Mouse (Mus musculus): Measurements from ENCODE around the gene Cep164.
"Not testable (repeated sequence)": the region's sequence is repeated elsewhere in the genome, so short reads cannot be mapped to it uniquely, and the experiment has no call there.

Cep164 gene

DNA sequence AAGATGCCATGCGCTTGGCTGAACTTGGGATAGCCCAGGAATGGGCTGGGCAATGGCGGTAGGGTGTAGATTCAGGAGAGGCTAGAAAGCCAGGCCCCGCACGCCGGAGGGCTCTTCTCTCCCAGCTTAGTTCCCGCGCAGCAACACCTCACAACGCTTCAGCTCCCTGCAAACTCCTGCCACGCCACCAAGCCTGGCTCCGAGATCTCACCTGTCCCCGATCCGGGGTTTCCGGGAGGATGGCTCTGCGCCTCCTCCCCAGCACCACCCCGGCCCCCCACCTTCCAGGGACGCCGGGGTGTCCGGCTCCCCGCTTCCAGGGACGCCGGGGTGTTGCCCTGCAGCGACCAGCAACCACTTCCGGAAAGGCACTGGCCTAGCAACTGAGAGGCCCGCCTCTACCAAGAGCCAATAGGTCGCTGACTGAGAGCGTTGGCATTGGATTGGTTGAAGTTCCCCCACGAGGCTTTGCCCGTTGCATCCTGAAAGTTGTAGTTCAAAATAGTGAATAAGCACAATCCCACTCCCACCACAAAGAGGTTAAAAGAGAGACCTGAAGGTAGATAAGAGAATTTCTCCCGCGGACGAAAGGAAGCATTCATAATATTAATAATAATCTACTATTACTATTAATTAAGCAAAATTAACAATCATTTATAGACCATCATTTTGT is at the start of gene Cep164:
Cep164 (minus strand) TSS at position 401 of the 673 bp plus-strand sequence.
- peak; percentile 89 for DNase-seq (ENCODE audit: low read depth, low spot score)

DNA sequence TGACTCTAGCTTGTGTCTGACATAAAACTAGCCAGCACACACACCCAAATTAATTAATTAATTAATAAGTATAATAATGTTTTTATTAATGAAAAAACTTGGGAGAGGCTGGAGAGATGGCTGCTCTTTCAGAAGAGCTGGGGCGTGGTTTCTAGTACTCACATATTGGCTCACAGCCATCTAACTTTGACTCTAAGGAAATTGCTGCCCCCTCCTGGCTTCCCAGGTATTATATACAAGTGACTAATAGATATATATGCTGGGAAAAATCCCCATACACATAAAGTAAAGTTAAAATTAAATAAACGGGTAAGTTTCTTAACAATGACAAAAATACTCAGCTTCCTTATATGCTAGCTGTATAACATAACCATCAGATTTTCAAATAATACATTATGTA is 49.4 kb upstream of the Cep164 start:
- no peak for DNase-seq (ENCODE audit: low read depth, low spot score)

DNA sequence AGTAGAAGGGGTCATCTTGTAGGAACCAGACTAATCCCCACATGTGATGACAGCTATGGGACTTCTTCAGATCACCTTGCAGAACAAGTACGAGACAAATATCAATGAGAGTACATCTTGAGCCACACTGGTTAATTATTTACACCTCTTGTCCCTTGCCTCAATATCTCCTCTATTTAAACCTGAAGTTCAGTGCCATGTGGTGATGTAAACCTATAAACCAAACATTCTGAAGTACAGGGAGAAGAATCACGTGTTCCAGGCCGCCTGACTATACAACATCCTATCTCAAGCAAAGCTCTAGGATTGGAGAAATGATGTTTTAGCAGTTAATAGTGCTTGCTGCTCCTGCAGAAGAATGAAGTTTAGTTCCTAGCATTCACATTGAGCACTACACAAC is 41.8 kb upstream of the Cep164 start:
- no peak for DNase-seq (ENCODE audit: low read depth, low spot score)

DNA sequence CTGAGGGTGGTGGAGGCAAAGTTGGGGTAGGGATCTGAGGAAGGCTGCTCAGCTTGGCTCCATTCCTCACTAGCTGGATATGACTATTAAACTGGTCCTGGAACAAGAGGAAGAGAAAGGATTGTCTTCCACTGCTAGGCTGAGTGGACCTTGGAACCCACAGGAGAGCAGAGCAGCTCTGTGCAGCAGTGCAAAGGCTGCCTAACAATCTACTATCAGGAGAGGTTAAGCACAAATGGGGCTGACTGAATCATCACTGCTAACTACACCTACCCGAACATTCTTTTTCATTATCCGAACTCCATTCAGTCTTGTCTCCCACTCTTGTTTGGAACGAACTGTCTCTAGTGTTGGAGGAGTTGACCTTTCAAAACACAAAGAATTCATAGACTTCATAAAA is 40.7 kb upstream of the Cep164 start:
- no peak for DNase-seq (ENCODE audit: low read depth, low spot score)

DNA sequence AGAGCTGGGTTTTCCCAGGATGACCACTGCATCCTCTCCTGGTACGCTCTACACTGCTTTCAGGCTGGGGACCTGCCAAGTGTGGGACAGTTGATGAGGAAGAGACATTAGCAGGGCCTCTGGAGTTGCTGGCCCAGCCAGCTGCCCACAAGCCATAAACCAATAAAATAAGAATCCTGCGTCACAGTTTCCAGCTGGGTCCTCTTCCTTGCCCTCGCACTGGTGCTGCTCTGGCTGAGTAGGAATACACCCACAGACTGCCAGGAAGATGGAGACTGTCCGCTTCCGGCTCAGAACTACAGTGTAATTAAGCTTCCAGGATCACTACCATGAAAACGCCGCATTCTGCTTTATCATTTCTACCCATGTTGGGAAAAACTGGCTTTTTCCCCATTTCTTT is 33.3 kb upstream of the Cep164 start:
- no peak for DNase-seq (ENCODE audit: low read depth, low spot score)

DNA sequence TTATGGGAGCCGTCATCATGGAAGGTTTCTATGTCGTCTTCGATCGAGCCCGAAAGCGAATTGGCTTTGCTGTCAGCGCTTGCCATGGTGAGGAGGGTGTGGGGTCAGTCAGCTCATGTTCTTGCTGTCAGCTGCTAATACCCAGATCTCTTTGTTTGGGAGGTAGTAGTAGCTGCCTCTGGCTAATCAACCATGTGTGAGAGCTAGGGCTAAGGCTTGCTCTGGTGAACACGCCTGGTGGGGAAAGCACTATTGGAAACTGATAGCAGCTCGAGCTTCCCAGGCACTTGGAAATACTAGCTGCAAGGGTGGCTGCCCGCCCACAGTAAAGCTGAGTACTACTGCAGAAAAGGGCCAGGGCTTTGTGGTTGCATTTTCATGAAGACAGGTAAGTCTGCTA is 30.9 kb upstream of the Cep164 start:
- no peak for DNase-seq (ENCODE audit: low read depth, low spot score)

DNA sequence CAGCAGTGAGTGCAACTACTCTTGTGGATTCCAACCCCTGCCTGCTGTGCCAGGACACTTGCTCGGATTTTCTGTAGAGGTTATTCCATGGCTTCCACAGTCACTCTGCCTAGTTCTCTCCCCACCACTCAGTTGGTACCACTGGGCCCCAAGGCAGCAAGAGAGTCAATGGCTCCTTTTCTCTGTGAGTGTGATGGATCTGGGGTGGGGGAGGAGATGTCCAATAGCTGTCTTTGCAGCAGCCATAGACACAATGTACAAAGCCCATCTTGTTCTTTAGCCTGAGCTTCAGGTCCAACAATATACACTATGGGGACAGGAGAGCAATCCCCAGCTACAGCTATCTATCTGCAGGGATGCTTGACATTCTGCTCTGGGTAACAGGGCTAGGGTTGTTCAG is 25.6 kb upstream of the Cep164 start:
- no peak for DNase-seq (ENCODE audit: low read depth, low spot score)

DNA sequence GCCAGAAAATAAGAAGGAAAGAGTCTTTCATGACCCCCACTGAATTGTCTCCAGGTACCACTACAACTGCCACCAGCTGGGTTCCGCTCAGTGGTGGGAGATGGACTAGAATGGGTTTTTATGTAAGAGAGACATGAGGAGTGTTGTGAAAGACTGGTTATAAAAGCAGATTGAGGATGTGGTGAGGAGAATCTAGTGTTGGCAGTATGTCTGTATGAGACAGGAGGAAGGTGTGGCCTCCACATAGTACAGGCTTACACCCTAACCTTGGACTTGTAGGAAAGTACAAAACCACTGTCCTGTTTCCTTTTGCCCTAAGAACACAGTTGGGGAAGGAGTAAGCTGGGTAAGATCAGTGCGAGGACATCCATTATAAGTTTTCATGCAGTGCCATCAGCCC is 25.2 kb upstream of the Cep164 start:
- DNase-seq (ENCODE audit: low read depth, low spot score) = no peak

DNA sequence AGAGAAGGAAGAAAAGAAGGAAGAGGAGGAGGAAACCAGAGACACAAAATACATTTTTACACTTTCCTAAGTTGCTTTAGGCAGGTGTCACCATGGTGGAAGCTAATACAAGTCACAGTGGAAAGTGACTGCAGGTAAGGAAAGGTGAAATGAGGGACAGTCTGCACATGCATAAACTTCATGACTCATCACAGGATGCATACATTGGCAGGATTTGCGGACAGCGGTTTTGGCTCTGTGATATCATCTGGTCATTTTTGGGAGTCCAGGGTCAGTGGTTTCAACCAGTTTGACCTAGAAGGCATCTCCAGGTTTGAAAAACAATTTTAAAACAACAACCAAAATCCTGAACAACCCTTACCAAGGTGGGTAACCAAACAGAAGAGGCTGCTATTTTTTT is 23.3 kb upstream of the Cep164 start:
- no peak for DNase-seq (ENCODE audit: low read depth, low spot score)

DNA sequence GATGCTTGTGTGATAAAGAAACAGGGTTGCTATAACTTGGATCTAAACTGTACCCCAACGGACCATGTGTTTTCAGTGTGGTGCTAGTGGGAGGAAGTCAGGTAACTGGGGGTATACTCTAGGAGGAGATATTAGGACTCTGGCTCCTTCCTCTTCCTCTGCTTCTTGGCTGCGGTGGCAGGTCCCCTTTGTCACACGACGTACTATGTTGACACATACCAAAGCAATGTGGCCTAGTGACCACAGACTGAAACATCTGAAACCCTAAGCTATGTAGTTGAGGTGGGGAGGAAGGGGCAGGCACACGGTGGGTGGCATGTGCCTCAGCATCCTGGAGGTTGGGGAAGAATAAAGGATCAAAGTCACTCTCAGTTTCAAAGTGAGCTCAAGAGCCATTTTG is 22.8 kb upstream of the Cep164 start:
- DNase-seq (ENCODE audit: low read depth, low spot score) = no peak

DNA sequence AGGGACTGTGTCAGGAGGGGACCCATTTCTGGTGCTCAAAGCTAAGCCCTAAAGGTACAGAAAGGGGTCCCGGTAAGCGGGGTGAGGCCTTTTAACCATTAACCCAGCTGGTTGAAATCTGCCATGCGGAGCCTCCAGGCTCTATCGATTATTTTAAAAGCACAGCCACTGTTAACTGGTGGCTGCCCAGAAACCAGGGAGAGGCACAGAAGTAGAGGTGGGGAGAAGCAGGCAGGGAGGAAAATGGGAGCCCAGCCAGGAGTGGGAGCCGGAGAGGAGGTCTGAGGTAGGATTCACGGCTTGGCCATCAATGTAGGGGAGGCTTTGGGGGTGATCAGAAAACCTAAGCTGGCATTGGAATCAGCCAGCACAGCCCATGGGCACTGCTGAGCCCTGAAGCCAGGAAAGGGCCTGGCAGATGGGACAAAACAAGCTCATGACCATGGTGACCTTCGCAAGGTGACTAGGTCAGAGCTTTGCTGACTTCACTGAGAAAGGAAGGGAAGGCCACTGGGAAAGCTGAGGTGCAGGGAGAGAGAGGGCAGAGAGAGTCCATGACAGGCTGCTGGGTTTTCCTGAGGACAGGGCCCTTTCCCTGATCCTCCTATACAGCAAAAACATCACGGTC is 22.2 kb upstream of the Cep164 start:
- DNase-seq (ENCODE audit: low read depth, low spot score) = no peak

DNA sequence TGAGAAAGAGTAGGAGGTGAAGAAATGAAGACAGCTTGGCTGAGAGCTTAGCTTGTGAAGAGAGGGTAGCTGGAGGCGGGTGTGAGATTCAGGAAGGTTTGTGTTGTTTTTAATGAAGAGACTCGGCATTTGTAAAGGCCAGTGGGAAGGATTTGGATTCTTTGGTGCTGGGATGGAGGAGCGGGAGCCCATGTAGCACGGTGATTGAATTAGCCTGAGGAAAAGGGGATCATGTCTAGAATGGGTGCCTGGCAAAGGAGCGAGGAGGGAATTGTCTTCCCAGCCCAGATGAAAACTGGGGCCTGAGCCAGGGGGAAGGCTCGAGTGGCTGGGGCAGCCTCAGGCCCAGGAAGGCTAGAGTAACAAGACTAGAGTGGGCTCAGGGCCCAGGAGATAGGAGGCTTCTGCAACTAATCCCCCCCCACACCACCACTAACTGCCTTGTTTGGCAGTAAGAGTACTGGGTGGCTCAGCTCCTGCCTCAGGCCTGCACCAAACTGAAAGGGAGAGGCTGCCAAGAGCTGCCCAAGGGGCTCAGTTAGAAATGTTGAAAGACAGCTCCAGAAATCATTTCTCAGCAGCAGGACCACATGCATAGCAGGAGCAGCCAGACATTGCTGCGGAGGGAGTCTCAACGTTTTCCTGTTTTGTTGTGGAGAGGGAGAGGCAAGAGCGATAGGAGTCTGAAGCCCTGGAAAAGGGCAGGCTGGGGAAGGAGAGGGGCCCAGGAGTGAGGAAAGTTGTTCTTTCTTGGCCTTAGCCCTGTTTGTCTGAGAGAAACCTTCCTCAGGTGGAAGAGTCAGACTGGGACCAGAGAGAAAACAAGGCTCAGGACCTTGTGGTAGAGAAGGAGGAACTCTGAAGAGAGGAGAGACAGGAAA is 21.3 kb upstream of the Cep164 start:
- DNase-seq (ENCODE audit: low read depth, low spot score) = no peak

DNA sequence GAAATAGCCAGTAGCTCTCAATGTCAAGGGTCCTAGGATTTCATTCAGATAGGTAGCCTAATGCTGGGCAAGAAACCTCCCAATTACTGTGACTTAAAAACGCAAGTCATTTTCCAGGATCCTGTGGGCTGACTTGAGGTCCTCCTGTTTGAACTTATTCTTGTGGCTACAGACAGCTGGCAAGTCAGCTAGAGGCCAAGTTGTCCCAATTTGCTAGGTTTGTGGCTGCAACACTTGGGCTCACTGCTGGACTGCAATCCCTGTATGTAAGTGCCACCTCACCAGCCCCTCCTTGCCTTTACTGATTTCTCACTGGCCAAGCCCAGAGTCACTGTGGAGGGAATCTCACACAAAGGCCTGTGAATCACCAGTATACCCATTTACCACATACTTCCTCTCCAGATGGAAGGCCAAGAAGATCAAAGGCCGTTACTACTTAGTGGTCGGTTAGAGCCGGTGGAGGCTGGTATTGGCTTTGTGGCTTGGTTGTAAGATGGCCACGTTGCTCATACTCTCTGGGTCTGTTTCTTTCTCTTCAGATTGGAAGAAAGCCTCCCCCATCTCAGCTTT is 18.5 kb upstream of the Cep164 start:
- DNase-seq (ENCODE audit: low read depth, low spot score) = no peak

DNA sequence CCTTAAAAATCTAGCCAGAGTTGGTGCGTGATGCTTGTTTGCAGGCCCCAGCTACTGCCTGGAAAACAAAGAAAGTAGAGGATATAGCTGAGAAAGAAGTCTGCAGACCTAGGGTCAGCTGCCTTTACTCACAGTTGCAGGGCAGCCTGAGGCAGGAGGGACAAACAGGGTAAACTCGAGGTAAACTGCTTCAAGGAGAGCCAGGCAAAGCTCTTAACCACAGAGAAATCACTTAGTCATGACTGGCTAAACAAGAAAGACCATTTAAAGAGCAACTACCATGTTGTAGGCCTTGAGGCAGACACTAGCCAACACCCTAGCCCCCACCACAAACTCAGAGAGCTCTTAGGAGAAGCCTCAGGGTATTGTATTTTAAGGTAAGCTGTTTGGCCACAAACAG is 17.7 kb upstream of the Cep164 start:
- not testable (repeated sequence) for DNase-seq (ENCODE audit: low read depth, low spot score)

DNA sequence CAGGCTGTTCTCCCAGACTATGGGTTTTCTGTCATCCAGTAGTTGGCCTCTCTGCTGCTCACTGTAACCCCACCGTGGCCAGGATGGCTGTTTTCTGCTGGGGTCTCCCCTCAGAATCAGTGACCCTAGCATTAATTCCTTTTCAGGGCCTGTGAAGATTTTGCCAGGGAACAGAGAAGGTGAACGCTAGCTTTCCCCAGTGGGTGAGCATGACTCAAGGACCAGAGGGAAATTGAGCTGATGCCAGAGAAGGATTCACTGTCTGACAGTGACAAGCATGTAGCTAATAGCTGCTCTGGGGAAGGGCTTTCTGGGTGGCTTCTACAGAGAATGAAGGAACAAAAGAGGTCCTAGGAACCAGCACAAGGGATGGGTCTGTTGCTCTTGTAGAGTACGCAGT is 17.1 kb upstream of the Cep164 start:
- no peak for DNase-seq (ENCODE audit: low read depth, low spot score)

DNA sequence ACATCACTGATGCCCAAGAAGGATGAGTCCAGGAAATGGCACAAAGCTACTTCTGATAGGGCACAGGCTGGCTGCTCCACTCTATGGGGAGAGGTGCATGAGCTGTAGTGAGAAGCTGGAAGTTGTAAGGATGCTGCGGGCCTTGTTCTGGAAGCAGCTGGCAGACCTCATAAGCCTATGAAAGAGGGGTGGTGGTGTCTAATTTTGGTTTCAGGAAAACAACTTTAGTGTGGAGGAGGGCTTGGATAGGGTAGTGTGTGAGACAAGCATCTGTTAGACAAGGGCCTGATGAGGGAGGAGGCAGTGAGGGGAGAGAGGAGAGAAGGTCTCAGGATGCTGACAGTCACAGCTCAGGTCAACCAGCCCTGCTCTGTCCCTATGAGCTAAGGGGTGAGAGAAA is 15.3 kb upstream of the Cep164 start:
- DNase-seq (ENCODE audit: low read depth, low spot score) = no peak

DNA sequence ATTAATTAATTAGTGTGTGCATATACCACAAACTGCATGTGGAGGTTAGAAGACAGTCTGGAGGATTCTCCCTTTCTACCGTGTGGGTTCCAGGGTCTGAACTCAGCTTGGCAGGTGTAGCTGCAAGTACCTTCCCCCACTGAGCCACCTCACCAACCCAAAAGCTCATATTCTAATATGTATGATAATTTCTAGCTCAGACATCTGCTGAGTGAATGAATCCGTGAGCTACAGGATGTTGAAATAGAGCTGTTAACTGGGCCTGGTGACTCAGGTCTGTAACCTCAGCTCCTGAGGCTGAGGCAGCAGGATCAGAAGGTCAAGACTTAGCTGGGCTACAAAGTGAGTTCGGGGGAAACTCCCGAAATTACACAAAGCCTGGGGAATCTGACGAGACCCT is 14.5 kb upstream of the Cep164 start:
- no peak for DNase-seq (ENCODE audit: low read depth, low spot score)

DNA sequence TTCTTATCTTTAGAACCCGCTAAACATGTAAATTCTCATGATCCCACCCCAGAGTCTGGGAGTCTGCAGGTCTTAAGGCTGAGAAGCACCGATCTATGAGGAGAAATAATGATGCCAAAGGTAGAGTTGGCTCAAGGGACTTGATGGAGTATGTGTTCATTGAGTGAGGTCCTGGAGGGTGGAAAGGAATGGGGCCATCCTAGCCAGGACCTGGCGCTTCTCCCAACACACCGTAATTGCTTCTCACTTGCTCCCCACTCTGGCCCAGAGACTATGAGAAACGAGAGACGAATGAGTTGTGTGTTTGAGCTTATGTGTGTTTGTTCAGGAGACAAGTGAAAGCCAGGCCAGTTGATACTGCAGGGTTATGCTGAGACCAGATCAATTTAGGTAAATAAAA is 13.0 kb upstream of the Cep164 start:
- DNase-seq (ENCODE audit: low read depth, low spot score) = no peak

DNA sequence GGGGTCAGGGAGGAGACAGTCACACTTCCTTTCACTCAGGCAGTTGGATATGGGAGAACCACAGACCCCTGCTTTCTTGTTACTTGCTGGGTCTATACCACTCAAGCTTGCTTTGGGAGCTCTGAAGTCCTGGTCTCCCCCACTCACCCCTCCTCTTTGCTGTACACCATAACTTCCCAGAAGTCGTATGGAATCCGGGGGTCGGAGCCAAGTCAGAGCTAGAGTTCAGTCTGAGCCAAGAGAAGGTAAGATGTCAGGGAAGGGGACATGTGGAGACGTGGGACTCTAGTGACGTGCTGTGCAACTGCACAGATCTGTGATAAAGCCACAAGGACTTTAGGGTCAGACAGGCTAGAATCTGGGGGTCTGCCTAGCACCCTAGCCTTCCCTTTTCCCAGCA is 11.8 kb upstream of the Cep164 start:
- no peak for DNase-seq (ENCODE audit: low read depth, low spot score)

DNA sequence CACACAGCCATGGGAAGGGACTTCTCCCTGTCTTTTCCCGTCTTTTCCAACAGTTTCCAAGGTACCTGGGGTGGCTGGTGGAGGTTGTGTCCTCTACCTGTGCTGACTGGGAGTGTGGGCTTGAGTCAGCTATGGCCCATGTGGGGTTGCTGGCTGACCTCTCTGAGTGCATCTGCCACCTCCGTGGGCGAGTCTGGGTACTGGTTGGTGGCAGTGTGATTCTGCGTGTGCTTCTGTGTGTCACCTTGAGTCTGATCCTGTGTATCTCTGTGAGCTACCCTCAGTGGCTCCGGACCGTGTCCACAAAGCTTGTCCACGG is 11.4 kb upstream of the Cep164 start:
- DNase-seq (ENCODE audit: low read depth, low spot score) = no peak

DNA sequence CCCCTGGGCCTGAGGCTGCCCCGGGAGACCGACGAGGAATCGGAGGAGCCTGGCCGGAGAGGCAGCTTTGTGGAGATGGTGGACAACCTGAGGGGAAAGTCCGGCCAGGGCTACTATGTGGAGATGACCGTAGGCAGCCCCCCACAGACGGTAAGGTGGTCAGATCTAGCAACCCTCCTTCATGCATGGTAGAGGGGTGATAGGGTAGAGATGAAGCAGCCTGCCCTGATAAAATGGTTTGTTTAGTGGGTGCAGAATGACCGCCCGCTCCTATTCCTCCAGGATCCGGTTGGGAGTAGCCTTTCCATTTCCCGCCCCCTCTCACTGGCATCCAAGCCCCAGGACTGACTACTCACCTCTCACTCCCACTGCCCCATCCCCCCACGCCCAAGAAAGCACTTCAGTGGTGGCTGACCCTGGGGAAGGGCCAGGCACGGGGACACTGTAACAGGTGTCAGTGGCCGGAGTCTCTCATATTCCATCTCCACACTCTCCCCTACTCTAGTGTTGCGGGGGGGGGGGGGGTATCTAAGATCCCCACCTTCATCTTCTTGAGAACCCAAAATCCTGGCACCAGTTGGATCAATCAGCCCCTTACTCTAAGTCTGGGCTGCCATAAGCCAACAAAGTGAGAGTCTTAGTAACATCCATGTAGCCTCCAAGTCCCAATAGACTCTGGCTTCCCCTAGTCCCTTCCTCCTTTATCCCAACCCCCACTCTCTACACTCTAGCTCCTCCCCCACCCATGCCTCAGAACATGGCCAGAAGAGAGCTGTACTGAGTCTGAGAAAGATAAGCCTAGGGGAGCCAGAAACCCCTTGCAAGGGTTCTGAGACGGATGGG is 10.9 kb upstream of the Cep164 start:
- DNase-seq (ENCODE audit: low read depth, low spot score) = no peak

All from CD4-positive helper T cell, adult 2 months (primary cell).